Mouse (Mus musculus): ENCODE data around the gene Krt15.

Krt15 gene

DNA sequence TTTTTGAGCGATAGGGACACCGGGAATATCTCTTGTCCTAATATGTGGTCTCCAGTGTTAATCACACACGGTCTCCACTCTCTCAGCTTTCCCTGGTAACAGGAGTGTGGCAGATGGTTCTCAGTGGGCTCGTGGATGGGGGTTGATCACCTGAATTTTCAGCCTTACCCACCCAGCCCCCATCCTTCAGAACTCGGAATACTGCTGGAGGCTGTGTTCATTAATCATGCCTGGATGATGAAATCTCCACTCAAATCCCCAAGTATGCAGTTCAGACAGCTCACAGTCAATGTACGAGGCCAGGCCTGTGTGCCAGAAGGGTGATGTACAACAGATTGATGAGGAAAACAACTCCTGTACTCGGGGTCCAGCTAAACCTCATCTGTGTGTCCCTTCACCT, 10.8 kb downstream of the Krt15 start:
- DNase-seq (ENCODE audit: low spot score in 2 of 2): no peak

DNA sequence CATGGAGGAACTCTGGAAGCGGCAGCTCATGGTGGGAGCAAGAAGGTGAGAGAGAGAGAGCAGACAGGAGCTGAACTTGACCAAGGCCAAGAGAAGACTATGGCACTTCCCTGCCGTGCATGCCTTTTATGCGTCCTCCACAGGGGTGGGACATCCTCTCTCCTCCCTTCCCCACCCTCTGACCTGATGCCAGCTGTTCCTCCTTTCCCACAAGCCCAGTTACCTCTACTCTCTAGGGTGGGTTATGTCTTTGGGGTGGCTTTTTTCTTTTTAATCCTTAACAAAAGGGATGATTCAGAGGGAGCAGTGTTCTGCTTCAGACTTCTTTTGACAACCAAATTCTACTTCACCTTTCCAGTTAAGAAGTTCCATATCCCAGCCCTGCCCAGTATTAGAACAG, 14.3 kb downstream of the Krt15 start, which contains the start of gene Krt13:
TSS of gene Krt13 (minus strand) at position 101 of the 400 bp plus-strand sequence.
- DNase-seq (ENCODE audit: low spot score in 2 of 2): no peak

GRCm38 (mm10) chr11:100120331-100120730, 15.4 kb downstream of the Krt15 start:
- DNase-seq (ENCODE audit: low spot score in 2 of 2): no peak

GRCm38 (mm10) chr11:100113742-100114029, 22.0 kb downstream of the Krt15 start:
- no peak for DNase-seq (ENCODE audit: low spot score in 2 of 2)

- DNase-seq (ENCODE audit: low spot score in 2 of 2): no peak
These were observed 22.6 kb downstream of the Krt15 start for GRCm38 (mm10) chr11:100112935-100113741.

DNA sequence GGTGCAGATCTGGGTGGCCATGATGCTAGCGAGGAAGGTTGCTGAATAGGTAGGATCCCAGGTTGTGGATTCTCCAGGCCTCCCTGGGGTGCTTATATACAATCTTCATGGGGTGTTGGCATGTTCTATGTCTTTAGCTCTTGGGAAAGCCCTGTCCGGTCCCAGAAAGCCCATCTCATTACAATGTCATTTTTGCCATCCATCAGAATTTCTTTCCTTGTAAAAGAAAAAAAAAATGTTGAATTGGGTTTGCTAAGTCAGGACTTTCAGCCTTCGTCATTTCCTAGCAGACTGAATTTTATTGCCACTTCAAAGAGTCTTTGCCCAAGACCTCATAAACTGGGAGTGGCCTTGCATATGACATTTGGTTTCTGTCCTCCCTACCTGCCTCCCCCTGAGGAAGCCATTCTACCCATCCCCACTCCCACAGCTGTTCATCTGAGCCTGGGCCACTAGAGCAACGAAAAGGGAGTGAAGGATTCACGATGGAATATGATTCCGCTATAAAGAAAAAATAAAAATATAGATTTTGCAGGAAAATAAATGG, 30.1 kb downstream of the Krt15 start, which contains the start of gene Krt36:
TSS of gene Krt36 (minus strand) at position 51 of the 547 bp plus-strand sequence.
- DNase-seq (ENCODE audit: low spot score in 2 of 2): no peak

DNA sequence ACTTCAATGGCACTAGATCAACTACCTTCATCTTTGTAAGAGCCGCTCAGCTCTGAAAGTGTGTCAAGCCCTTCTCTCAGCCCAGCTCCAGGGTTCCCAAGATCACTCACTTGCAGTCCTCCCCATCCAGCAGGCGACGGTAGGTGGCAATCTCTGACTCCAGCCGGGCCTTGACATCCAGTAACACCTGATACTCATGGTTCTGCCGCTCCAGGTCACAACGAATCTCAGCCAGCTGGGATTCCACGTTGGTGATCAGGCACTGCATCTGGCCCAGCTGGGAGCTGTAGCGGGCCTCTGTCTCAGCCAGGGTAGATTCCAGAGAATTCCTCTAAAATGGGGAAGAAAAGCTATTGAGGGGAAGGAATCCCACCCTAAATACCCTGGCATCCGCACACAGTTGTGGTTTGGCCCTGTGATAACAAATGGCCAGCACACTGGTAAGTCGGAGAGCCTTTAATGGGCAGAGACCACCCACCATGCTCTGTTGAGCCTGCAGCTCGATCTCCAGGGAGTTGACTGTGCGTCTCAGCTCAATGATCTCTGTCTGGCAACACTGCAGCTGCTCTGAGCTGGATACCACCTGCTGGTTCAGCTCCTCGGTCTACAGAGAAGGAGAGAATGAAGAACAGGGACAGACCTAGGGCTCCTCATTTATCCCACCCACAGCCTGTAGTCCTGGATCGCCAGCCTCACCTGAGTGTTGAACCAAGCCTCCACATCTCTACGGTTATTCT, 32.9 kb downstream of the Krt15 start:
- DNase-seq (ENCODE audit: low spot score in 2 of 2): no peak

- DNase-seq (ENCODE audit: low spot score in 2 of 2): no peak
These were observed 35.3 kb downstream of the Krt15 start for GRCm38 (mm10) chr11:100100391-100100790.

DNA sequence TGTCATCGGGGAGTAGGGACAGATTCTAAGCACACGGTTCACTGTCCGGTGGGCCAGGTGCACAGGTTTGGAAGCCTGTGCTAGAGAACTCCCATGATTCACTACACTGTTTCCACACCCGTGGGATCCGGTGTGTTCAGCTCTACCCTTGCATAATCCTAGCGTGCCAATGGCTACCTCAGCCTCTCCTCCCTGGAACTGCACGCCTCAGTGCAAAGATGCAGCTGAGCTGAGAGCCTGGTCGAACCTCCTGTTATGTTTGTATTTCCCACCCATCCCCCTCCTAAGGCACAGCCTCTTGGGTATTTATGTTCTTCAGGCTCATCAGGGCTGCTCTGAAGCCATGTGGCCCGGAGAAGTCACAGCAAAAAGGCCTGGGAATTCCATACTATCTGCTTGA, 37.9 kb downstream of the Krt15 start:
- no peak for DNase-seq (ENCODE audit: low spot score in 2 of 2)

DNA sequence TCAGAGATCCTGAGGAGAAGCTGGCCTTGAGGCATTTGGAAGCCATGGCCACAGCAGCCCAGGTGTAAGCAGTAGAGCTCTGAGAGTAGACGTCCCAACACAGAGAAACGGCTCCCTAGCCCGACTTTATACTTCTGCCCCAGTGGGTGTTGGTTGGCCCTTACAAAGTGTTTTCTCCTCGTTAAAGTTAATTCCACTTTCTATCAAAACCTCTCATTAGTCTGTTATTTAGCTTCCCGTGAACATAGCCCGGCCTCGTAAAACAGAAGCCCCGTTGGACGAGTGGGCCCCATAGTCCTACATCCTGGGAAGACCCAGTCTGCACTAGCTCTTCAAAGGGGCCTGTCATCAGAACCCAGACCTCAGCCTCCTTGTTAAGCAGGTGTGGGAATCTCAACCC, 39.6 kb downstream of the Krt15 start, which contains the start of gene Krt35:
TSS of gene Krt35 (minus strand) at position 101 of the 400 bp plus-strand sequence.
- no peak for DNase-seq (ENCODE audit: low spot score in 2 of 2)

- DNase-seq (ENCODE audit: low spot score in 2 of 2): no peak
These were observed 47.2 kb downstream of the Krt15 start for GRCm38 (mm10) chr11:100088378-100089025.

GRCm38 (mm10) chr11:100087861-100088260, 47.9 kb downstream of the Krt15 start, which contains the start of gene Krt32:
Gene Krt32, minus strand, starts transcription at chr11:100088226.
- no peak for DNase-seq (ENCODE audit: low spot score in 2 of 2)
